Mouse (Mus musculus) bone marrow, adult 2 months (tissue): ENCODE measurements around the gene P2rx6.

ENCODE experiments used
- CTCF ChIP-seq: fragments of 200-500 bp; IDR thresholded peaks from 2 replicates; pipeline ENCODE4 v1.5.1; 2011; ENCODE audit warnings: low read length, control low read depth; ENCODE audit not compliant: control insufficient read depth, insufficient read depth
- POLR2A ChIP-seq: fragments of 200-500 bp; IDR thresholded peaks from 2 replicates; pipeline ENCODE4 v1.6.1; 2011; ENCODE audit warnings: low read depth, mild to moderate bottlenecking, control low read depth, low read length, borderline replicate concordance; ENCODE audit not compliant: control insufficient read depth

DNA sequence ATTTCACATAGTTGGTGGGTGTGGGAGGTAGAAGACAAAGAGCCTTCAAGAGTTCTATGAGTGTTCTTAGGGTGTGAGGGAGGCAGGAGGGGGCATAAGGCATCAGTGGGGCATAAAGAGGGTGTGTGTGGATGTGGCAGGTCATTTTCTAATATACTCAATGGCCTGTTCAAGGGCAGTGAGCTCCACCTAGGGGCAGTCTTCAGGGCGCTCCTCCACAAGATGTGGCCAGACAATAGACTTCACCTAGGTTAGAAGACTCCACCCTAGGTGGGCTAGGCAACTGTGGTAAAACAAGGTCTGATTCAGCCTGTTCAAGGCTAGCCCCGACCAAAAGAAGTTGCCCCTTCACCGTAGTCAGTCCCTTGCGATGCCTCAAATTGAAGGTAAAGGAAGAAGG is 29.4 kb upstream of the P2rx6 start:
- TF ChIP-seq CTCF, result peak; percentile 47; the same call in 1 of the 2 replicates
- TF ChIP-seq POLR2A, result no peak
